Mouse (Mus musculus): ENCODE measurements at regions not wholly inside any gene's neighbourhood (a gene's known extent, or its start where the extent isn't known, plus 50 kb on each side); places are given as distances from the start of the nearest gene placed in this dataset.

DNA sequence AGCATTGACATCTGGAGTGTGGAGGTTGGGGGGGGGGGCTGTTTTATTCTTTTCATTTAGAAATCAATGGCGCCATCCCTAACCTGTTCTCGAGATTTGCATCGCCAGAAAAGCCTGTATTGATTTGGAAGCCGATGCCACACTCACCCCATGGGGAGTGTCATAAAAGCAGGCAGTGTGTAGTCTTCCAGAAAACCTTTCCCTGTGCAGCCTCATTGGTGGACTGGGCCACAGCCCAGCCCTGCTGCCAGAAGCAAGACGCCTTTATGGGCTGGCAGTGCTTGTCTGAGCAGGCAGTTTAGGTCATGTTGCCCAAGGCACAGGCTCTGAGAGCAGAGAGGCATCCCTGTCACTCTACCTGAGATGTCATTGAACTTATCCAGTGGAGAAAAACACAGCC is 117.0 kb upstream of the Cdh4 start:
- TF ChIP-seq EP300 (optimal IDR thresholded peaks at IDR 0.05): no peak
- no peak for TF ChIP-seq CTCF (IDR thresholded peaks at IDR 0.05; ENCODE audit: low read depth)
